Mouse (Mus musculus): ENCODE measurements at regions not wholly inside any gene's neighbourhood (a gene's known extent, or its start where the extent isn't known, plus 50 kb on each side); places are given as distances from the start of the nearest gene placed in this dataset.

- TF ChIP-seq CTCF (conservative IDR thresholded peaks at IDR 0.05; ENCODE audit: low read length) (no peak), NANOG (IDR thresholded peaks at IDR 0.05; ENCODE audit: borderline replicate concordance, low read length) (no peak), POU5F1 (IDR thresholded peaks at IDR 0.05; ENCODE audit: borderline replicate concordance, low read length) (no peak)
These were observed 849.6 kb upstream of the Lcorl start for GRCm38 (mm10) chr5:46707021-46707420.
